Mouse (Mus musculus): ENCODE data around the gene Spin2c.

- TF ChIP-seq CTCF (IDR thresholded peaks at IDR 0.05; ENCODE audit: low read depth) = no peak
- no peak for TF ChIP-seq EP300 (IDR thresholded peaks at IDR 0.05; ENCODE audit: low read depth)
Observed at GRCm38 (mm10) chrX:153832606-153833005, 581 bp downstream of the Spin2c start.
